Mouse (Mus musculus) limb, embryonic 10.5 days (tissue): ENCODE measurements around the gene Gpc6. TPM values are rescaled to one million over a fixed set of nuclear protein-coding genes. Genes with fewer than 3 reads are reported as not detected.

Experiments used
- DNase-seq: peaks from one replicate; pipeline ENCODE4 v3.0.0-alpha.2; 2017; ENCODE audit warnings: low spot score
- H3K27ac ChIP-seq: fragments of 300-500 bp; sonication (generic); 2 replicates; pipeline ENCODE4 v1.5.1; 2016; ENCODE audit warnings: mild to moderate bottlenecking
- H3K27me3 ChIP-seq: fragments of 300-500 bp; sonication (generic); 2 replicates; pipeline ENCODE4 v1.6.1; 2016; ENCODE audit warnings: low read depth, mild to moderate bottlenecking; ENCODE audit not compliant: poor library complexity, severe bottlenecking
- H3K36me3 ChIP-seq: fragments of 300-500 bp; sonication (generic); 2 replicates; pipeline ENCODE4 v1.6.1; 2016; ENCODE audit warnings: mild to moderate bottlenecking, moderate library complexity
- H3K4me1 ChIP-seq: fragments of 300-500 bp; sonication (generic); 2 replicates; pipeline ENCODE4 v1.6.1; 2016
- H3K4me3 ChIP-seq: fragments of 300-500 bp; sonication (generic); 2 replicates; pipeline ENCODE4 v1.5.1; 2016; ENCODE audit warnings: mild to moderate bottlenecking, moderate library complexity
- H3K9me3 ChIP-seq: fragments of 300-500 bp; sonication (generic); replicated peaks from 2 replicates; pipeline ENCODE4 v1.6.1; 2016; ENCODE audit warnings: mild to moderate bottlenecking
- WGBS: fragments of 180-500 bp; shearing (Covaris S2); methylation state at CpG from one replicate; pipeline ENCODE4 v1.1.7; 2016; 5-methylcytosine and 5-hydroxymethylcytosine counted together
- polyA plus RNA-seq: library from polyadenylated mRNA; unstranded; fragments of >200 nt; fragmentation: Nextera tagmentation; extraction: Ambion mirVana; gene quantifications from 2 replicates; pipeline ENCODE4 v1.2.1, GENCODE M21; 2016

Gpc6 gene
- polyA plus RNA-seq, 1 experiment from 2014 or later, result 51.9 TPM

- Histone ChIP-seq H3K27me3 (no peaks in the 10 kb centered on the region), H3K4me1 (no peaks in the 10 kb centered on the region), H3K27ac (no peak overlapping the region), H3K36me3 (no peaks in the 10 kb centered on the region), H3K4me3 (no peak overlapping the region), H3K9me3 (no peaks in the 10 kb centered on the region)
- 92% methylated on average over 4 of the region's 4 CpGs for WGBS
- no peak for DNase-seq
Measured at GRCm38 (mm10) chr14:117499354-117499753, 574.2 kb downstream of the Gpc6 start.

GRCm38 (mm10) chr14:117514829-117515228 lies 589.7 kb downstream of the Gpc6 start:
- H3K27ac ChIP-seq, result no peak overlapping the region
- DNase-seq, result no peak
- H3K27me3 ChIP-seq, result no peaks in the 10 kb centered on the region
- H3K4me1 ChIP-seq, result 0 out of 2 replicates have a peak, but pooled peaks cover 4% of the 10 kb centered on the region
- no peaks in the 10 kb centered on the region for H3K36me3 ChIP-seq
- no peaks in the 10 kb centered on the region for H3K9me3 ChIP-seq
- H3K4me3 ChIP-seq, result no peak overlapping the region
- WGBS, result 83% methylated on average over 2 of the region's 2 CpGs

DNA sequence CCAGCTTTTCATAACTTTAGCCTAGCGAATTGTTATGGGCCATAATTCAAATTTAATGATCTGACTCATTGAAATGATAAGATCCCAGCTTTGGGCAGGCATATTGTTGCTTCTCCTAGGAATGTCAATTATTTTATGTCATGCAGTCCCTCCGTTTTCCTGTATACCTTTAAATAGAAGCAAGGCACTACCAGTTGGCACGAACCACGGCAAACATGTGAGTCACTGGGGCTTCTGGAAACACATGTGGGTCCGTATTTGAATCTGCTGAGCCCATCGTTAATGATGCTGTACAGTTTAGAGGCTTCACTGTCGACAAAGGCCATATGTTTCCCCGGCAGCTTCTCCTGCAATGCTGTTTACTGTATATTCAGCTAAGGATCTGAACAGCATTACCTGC lies 594.5 kb downstream of the Gpc6 start:
- H3K4me3 ChIP-seq, result no peak overlapping the region
- no peak for DNase-seq
- no peaks in the 10 kb centered on the region for H3K9me3 ChIP-seq
- WGBS, result 87% methylated on average over 8 of the region's 8 CpGs
- no peaks in the 10 kb centered on the region for H3K36me3 ChIP-seq
- H3K27ac ChIP-seq, result no peak overlapping the region
- no peaks in the 10 kb centered on the region for H3K27me3 ChIP-seq
- 0 out of 2 replicates have a peak, but pooled peaks cover 4% of the 10 kb centered on the region for H3K4me1 ChIP-seq

- no peak for DNase-seq
- 0 out of 2 replicates have a peak, but pooled peaks cover 4% of the 10 kb centered on the region for H3K4me1 ChIP-seq
- no peaks in the 10 kb centered on the region for H3K36me3 ChIP-seq
- WGBS, result 84% methylated on average over 2 of the region's 2 CpGs
- no peak overlapping the region for H3K4me3 ChIP-seq
- no peak overlapping the region for H3K27ac ChIP-seq
- H3K9me3 ChIP-seq, result no peaks in the 10 kb centered on the region
- no peaks in the 10 kb centered on the region for H3K27me3 ChIP-seq
Measured at GRCm38 (mm10) chr14:117520706-117521105, 595.6 kb downstream of the Gpc6 start.

DNA sequence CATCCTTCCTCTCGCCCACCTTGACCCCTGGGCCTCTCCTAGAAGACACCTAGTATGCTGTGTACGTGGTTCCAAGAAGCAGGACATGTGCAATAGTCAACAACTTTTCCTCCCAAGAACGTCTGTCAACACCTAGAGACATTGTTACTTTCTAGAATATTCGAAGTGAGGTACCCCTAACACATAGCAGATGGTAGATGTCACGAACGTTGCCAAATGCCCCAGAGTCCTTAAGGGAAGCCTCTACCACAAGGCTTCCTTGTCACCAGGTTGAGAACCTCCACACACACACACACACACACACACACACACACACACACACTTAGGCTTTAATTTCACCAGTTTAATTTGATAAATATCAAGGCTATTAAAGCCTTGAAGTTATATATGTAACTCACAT lies 600.0 kb downstream of the Gpc6 start:
- Histone ChIP-seq H3K36me3 (no peaks in the 10 kb centered on the region), H3K27ac (no peak overlapping the region), H3K4me3 (no peak overlapping the region), H3K27me3 (no peaks in the 10 kb centered on the region), H3K4me1 (no peaks in the 10 kb centered on the region), H3K9me3 (no peaks in the 10 kb centered on the region)
- DNase-seq, result no peak
- 72% methylated on average over 6 of the region's 6 CpGs for WGBS

DNA sequence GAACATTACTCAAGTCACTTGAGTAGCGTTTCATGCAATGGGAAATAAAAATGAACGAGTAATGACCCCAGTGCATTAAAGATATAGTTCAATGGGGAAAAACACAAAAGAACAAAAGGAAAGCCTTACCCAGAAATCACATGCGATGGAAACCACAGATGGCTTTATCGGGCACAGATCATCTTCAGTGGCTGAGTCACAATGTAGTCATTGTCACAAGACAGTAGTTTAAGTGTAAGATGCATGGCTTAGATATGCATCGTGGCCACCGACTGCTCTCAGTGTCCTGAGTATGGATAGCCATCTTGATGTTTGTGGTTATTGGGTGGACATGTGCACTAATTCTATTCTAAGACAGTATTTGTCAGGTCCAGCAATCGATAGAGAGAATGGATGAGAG lies 601.9 kb downstream of the Gpc6 start:
- Histone ChIP-seq H3K4me1 (no peaks in the 10 kb centered on the region), H3K9me3 (no peaks in the 10 kb centered on the region), H3K27ac (no peak overlapping the region), H3K27me3 (no peaks in the 10 kb centered on the region), H3K4me3 (no peak overlapping the region), H3K36me3 (no peaks in the 10 kb centered on the region)
- DNase-seq, result no peak
- WGBS, result 97% methylated on average over 7 of the region's 7 CpGs

- no peak overlapping the region for H3K4me3 ChIP-seq
- 81% methylated on average over 3 of the region's 3 CpGs for WGBS
- no peaks in the 10 kb centered on the region for H3K27me3 ChIP-seq
- H3K36me3 ChIP-seq, result no peaks in the 10 kb centered on the region
- no peak for DNase-seq
- H3K27ac ChIP-seq, result no peak overlapping the region
- no peaks in the 10 kb centered on the region for H3K9me3 ChIP-seq
- no peaks in the 10 kb centered on the region for H3K4me1 ChIP-seq
Measured at GRCm38 (mm10) chr14:117529439-117529838, 604.3 kb downstream of the Gpc6 start.

GRCm38 (mm10) chr14:117552776-117553175 lies 627.7 kb downstream of the Gpc6 start:
- no peak for DNase-seq
- H3K4me1 ChIP-seq, result 0 out of 2 replicates have a peak, but pooled peaks cover 3% of the 10 kb centered on the region

DNA sequence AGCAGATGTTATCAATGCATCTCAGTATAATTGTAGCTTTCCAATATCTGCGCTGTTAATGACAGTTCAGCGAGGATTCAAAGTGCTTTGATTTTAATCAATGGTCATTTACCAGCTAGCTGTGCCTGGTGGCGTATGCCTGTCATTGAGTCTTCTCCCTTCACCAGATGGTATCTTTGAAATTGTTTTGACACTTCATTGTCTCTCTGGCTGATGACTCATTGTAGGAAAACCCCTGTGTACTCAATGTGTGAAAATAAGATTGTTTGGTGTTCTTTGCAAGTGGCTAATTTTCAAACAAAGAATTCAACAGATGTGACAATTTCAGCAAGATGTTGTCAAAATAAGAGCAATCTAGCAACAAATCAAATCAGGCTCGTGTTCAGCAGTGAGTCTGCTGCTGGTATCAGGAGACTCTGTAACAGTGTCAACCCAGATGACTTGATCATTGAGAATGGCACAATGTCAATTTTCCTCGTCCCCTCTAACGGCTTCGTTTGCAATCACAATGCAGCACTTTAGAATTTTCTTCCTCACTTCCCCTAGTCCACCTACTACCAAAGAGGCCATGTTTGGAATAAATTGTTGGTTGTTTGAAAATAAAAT lies 631.7 kb downstream of the Gpc6 start:
- no peaks in the 10 kb centered on the region for H3K36me3 ChIP-seq
- no peaks in the 10 kb centered on the region for H3K9me3 ChIP-seq
- H3K4me1 ChIP-seq, result 0 out of 2 replicates have a peak, but pooled peaks cover 3% of the 10 kb centered on the region
- 83% methylated on average over 7 of the region's 7 CpGs for WGBS
- no peaks in the 10 kb centered on the region for H3K27me3 ChIP-seq
- H3K4me3 ChIP-seq, result no peak overlapping the region
- no peak overlapping the region for H3K27ac ChIP-seq
- DNase-seq, result no peak

More at GRCm38 (mm10) chr14:117552776-117553175, 627.7 kb downstream of the Gpc6 start:
- Histone ChIP-seq H3K9me3 (no peaks in the 10 kb centered on the region), H3K4me3 (no peak overlapping the region), H3K36me3 (no peaks in the 10 kb centered on the region), H3K27ac (no peak overlapping the region), H3K27me3 (no peaks in the 10 kb centered on the region)

DNA sequence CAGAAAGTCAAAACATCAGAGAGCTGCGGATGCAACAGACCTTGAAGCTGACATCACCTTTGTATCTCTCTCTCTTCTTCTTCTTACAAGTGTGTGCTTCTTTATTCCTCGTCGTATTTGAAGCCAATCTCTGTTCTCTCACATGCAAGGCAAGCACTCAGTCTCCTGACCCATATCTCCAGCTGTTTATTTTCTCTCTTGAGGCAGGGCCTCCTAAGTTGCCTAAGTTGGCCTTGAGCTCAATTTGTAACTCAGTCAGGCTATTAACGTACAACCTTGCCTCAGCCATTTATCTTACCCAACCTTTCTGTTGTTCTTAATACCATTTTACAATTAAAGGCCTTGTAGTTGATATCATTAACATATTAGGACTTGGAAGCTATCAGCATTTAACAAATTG lies 637.0 kb downstream of the Gpc6 start:
- Histone ChIP-seq H3K4me1 (no peaks in the 10 kb centered on the region), H3K27me3 (no peaks in the 10 kb centered on the region), H3K4me3 (no peak overlapping the region), H3K36me3 (no peaks in the 10 kb centered on the region), H3K27ac (no peak overlapping the region), H3K9me3 (no peaks in the 10 kb centered on the region)
- 90% methylated on average over 4 of the region's 4 CpGs for WGBS
- DNase-seq, result no peak

GRCm38 (mm10) chr14:117569278-117569677 lies 644.2 kb downstream of the Gpc6 start:
- no peak for DNase-seq
- WGBS, result 84% methylated on average over 4 of the region's 4 CpGs
- H3K4me3 ChIP-seq, result no peak overlapping the region

GRCm38 (mm10) chr14:117572213-117572612 lies 647.1 kb downstream of the Gpc6 start:
- Histone ChIP-seq H3K27me3 (no peaks in the 10 kb centered on the region), H3K36me3 (no peaks in the 10 kb centered on the region), H3K9me3 (no peaks in the 10 kb centered on the region), H3K4me3 (no peak overlapping the region), H3K4me1 (peaks cover 9% of the 10 kb centered on the region), H3K27ac (no peak overlapping the region)
- 91% methylated on average over 8 of the region's 8 CpGs for WGBS
- no peak for DNase-seq

More at GRCm38 (mm10) chr14:117569278-117569677, 644.2 kb downstream of the Gpc6 start:
- Histone ChIP-seq H3K27ac (no peak overlapping the region), H3K4me1 (peaks cover 8% of the 10 kb centered on the region), H3K9me3 (no peaks in the 10 kb centered on the region), H3K36me3 (no peaks in the 10 kb centered on the region), H3K27me3 (no peaks in the 10 kb centered on the region)

DNA sequence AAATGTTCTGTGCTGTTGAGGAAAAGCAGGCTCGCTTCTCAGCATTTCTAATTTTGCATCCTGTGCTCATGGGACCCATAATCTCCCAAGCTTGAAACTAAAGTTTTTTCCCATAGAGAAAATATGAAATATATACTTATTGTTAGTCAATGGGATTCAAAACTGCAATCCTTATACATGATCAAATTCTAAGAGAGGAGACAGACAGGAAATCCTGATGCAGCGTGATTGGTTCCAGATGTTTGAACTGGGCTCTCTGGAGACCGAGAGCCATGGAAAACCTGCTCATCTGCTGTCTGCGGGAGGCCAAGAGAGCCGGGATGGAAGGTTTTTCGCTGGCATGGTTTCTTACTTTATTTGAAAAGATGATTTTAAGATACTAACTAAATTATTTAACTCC lies 649.1 kb downstream of the Gpc6 start:
- H3K4me3 ChIP-seq, result no peak overlapping the region
- H3K27ac ChIP-seq, result no peak overlapping the region
- peaks cover 11% of the 10 kb centered on the region for H3K4me1 ChIP-seq
- H3K36me3 ChIP-seq, result no peaks in the 10 kb centered on the region
- 72% methylated on average over 6 of the region's 6 CpGs for WGBS
- no peak for DNase-seq
- no peaks in the 10 kb centered on the region for H3K9me3 ChIP-seq
- no peaks in the 10 kb centered on the region for H3K27me3 ChIP-seq

DNA sequence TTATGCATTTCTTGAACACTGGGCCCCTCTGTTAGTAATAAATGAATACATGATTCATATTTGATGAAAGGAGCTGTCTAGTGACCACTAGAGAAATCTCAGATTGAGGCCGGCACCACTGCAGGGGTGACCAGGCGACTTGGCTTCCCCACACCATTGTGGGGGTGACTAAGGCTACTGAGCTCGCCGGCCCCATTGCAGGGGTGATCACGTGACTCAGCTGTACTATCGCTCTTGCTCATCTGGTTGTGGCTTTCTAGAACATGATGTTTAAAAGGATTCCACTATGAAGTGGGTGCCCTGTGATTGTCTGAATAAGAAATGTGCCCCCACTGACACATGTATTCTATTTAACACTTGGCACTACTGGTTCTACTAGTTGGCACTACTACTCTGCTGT lies 656.6 kb downstream of the Gpc6 start:
- Histone ChIP-seq H3K4me3 (no peak overlapping the region), H3K36me3 (no peaks in the 10 kb centered on the region), H3K9me3 (no peaks in the 10 kb centered on the region), H3K27ac (no peak overlapping the region), H3K4me1 (0 out of 2 replicates have a peak, but pooled peaks cover 2% of the 10 kb centered on the region), H3K27me3 (no peaks in the 10 kb centered on the region)
- 93% methylated on average over 6 of the region's 6 CpGs for WGBS
- no peak for DNase-seq
